Mouse (Mus musculus): ENCODE data around the gene Mpo. TPM values are rescaled to one million over a fixed set of nuclear protein-coding genes. Genes with fewer than 3 reads are reported as not detected.

The Mpo gene
- polyA plus RNA-seq, 1 experiment, result not detected

DNA sequence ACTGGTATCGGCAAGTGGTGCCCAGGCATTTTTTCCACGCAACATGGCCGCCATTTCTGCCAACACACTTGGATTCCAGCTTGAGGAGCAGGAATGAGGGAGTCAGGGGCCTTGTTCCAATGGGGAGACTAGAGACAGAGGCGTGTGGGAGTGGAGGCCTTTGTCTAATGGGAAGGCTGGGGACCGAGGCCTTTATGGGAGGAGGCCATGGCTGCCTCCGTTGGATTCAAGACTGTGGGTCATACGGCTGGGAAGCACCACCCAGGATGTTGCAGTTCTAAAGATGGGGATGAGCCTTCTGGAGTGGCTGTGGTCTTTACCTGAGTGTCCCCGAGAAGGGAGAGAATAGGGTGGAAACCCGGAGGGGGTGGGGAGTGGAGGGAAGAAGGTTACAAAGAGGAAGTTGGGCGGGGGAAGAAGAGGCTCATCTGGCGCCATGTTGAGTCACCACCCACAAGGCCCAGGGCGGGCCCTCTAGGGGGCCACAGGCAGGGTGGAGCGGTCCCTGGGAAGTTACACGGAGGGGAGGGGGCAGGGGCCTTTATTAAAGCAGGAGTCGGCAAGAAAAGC, 37.0 kb upstream of the Mpo start:
- peaks cover 7% of the 10 kb centered on the region; the same call in 1 of the 2 replicates for H3K36me3 ChIP-seq (ENCODE audit: control insufficient read depth, insufficient read depth, low read length, poor library complexity, severe bottlenecking)
- no peaks in the 10 kb centered on the region for H3K9me3 ChIP-seq (replicated peaks; ENCODE audit: control insufficient read depth, insufficient read depth, low read length, poor library complexity, severe bottlenecking)
- peak overlapping the region; percentile 75 for H3K4me3 ChIP-seq (ENCODE audit: low read depth, low read length)
- peak overlapping the region; percentile 78 for H3K9ac ChIP-seq (ENCODE audit: low read depth, poor library complexity, severe bottlenecking)
- TF ChIP-seq EP300 (IDR thresholded peaks at IDR 0.05; ENCODE audit: insufficient read depth, low read depth, low read length) (no peak), CTCF (IDR thresholded peaks at IDR 0.05; ENCODE audit: low read depth, low read length) (no peak), POLR2A (IDR thresholded peaks at IDR 0.05; ENCODE audit: insufficient read depth, low read length) (no peak)
- H3K27me3 ChIP-seq (ENCODE audit: control insufficient read depth, insufficient read depth, low read length, poor library complexity, severe bottlenecking), result no peaks in the 10 kb centered on the region
- H3K27ac ChIP-seq (ENCODE audit: insufficient read depth, low read length), result peak overlapping the region; percentile 73
- peaks cover 3% of the 10 kb centered on the region for H3K4me1 ChIP-seq (ENCODE audit: control insufficient read depth, insufficient read depth, low read length)

DNA sequence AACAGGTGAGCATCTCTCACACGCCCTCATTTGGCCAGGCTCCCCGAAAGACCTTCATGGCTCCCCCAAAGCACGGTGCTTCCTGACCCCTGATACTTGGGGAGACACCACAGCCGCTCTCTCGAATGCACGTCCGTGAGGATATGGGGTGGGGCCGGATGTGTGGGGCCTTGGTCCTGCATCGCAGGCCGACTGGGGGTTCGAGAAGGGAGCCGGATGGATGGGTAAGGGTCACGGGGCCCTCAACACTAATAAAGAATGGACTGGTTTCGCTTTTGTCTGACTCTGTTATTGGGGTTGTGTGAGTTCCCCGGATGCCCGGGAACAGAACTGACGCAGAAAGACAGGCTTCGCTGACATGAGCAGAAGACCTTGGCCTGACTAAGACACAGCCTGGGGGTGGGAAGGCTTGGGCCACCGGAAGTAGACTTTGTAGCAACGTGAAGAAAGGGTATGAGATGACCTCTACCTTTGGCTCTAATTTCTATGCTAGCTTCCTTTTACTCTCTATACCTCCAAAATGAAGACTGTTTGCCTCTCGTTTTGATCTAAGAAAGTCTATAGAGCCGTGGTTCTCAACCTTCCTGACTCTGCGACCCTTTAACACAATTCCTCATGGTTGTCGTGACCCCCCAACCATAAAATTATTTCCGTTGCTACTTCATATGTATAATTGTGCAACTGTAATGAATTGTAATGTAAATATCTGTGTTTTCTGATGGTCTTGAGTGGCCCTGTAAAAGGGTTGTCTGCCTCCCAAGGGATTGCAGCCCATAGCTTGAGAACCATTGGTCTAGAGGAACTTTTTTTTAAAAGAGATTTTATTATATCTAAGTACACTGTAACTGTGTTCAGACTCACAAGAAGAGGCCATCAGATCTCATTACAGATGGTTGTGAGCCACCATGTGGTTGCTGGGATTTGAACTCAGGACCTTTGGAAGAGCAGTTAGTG, 36.1 kb upstream of the Mpo start:
- no peak for TF ChIP-seq CTCF (IDR thresholded peaks at IDR 0.05; ENCODE audit: low read depth, low read length)
- TF ChIP-seq POLR2A (IDR thresholded peaks at IDR 0.05; ENCODE audit: insufficient read depth, low read length), result no peak
- TF ChIP-seq EP300 (IDR thresholded peaks at IDR 0.05; ENCODE audit: insufficient read depth, low read depth, low read length), result no peak

DNA sequence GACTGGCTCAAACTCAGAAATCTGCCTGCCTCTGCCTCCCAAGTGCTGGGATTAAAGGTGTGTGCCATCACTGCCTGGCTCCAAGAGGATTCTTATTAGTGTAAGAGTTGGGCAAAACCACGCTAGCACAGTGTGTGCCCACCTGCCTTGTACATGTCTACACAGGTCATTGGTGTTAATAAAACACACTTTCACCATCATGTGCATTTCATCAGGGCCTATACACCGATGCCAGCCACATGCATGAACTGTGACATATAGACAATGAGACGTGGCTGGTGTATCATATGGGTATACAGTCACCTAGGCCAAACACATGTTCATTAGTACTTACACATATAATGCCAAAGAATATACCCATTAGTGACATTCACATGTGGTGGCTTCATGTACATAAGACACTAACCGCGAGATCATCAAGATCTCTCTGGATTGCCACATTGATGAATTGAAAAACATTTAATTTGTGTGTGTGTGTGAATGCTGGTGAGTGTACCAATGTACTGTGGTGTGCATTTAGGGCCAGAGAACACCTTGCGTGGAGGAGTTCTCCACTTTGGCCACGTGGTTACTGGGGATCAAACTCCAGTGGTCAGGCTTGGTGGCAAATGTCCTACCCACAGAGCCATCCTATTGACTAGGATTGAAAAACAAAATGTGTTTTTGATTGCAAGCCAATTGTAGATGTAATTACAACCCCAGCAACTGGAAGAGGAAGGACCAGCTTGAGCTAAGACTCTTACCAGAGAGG, 35.0 kb upstream of the Mpo start:
- no peak for TF ChIP-seq CTCF (IDR thresholded peaks at IDR 0.05; ENCODE audit: low read depth, low read length)
- no peak for TF ChIP-seq EP300 (IDR thresholded peaks at IDR 0.05; ENCODE audit: insufficient read depth, low read depth, low read length)
- TF ChIP-seq POLR2A (IDR thresholded peaks at IDR 0.05; ENCODE audit: insufficient read depth, low read length), result no peak
- Histone ChIP-seq H3K4me3 (ENCODE audit: low read depth, low read length) (no peak overlapping the region), H3K36me3 (ENCODE audit: control insufficient read depth, insufficient read depth, low read length, poor library complexity, severe bottlenecking) (peaks cover 7% of the 10 kb centered on the region; the same call in 1 of the 2 replicates), H3K9ac (ENCODE audit: low read depth, poor library complexity, severe bottlenecking) (no peak overlapping the region), H3K27ac (ENCODE audit: insufficient read depth, low read length) (no peak overlapping the region), H3K4me1 (ENCODE audit: control insufficient read depth, insufficient read depth, low read length) (peaks cover 3% of the 10 kb centered on the region), H3K27me3 (ENCODE audit: control insufficient read depth, insufficient read depth, low read length, poor library complexity, severe bottlenecking) (no peaks in the 10 kb centered on the region), H3K9me3 (replicated peaks; ENCODE audit: control insufficient read depth, insufficient read depth, low read length, poor library complexity, severe bottlenecking) (no peaks in the 10 kb centered on the region)

More for the DNA sequence above, 36.1 kb upstream of the Mpo start:
- Histone ChIP-seq H3K9me3 (replicated peaks; ENCODE audit: control insufficient read depth, insufficient read depth, low read length, poor library complexity, severe bottlenecking) (no peaks in the 10 kb centered on the region), H3K27ac (ENCODE audit: insufficient read depth, low read length) (peak overlapping the region; percentile 73), H3K4me3 (ENCODE audit: low read depth, low read length) (peak overlapping the region; percentile 75), H3K27me3 (ENCODE audit: control insufficient read depth, insufficient read depth, low read length, poor library complexity, severe bottlenecking) (no peaks in the 10 kb centered on the region), H3K4me1 (ENCODE audit: control insufficient read depth, insufficient read depth, low read length) (peaks cover 3% of the 10 kb centered on the region), H3K9ac (ENCODE audit: low read depth, poor library complexity, severe bottlenecking) (peak overlapping the region; percentile 78), H3K36me3 (ENCODE audit: control insufficient read depth, insufficient read depth, low read length, poor library complexity, severe bottlenecking) (peaks cover 7% of the 10 kb centered on the region; the same call in 1 of the 2 replicates)

DNA sequence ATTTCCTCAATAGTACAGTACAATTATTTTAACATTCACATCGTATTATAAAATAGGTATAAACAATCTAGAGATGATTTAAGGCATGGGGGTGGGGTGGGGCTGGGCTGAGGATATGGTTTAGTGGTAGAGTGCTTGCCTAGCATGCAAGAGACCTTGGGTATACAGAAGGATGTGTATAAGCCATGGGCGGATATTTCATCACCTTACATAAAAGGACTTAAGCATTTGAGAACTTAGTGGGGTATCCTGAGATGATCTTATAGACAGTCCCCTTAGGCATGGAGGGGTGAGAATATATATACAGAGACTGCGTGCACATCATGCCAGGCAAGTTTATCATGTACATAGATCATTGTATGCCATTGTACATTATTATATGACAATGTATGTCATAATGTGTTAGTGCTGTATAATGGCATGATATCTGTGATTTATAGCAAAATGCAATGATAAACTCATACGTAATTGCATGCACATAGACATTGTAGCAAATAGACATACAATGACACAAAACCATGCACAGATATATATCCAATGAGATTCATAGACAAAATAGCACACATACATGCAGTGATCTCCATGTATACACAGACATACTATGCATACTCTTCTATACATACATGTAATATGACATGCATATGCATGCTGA, 34.3 kb upstream of the Mpo start:
- no peaks in the 10 kb centered on the region for H3K9me3 ChIP-seq (replicated peaks; ENCODE audit: control insufficient read depth, insufficient read depth, low read length, poor library complexity, severe bottlenecking)
- H3K9ac ChIP-seq (ENCODE audit: low read depth, poor library complexity, severe bottlenecking), result no peak overlapping the region
- TF ChIP-seq POLR2A (IDR thresholded peaks at IDR 0.05; ENCODE audit: insufficient read depth, low read length), result no peak
- TF ChIP-seq EP300 (IDR thresholded peaks at IDR 0.05; ENCODE audit: insufficient read depth, low read depth, low read length), result no peak
- no peak for TF ChIP-seq CTCF (IDR thresholded peaks at IDR 0.05; ENCODE audit: low read depth, low read length)
- H3K4me1 ChIP-seq (ENCODE audit: control insufficient read depth, insufficient read depth, low read length), result peaks cover 3% of the 10 kb centered on the region
- no peaks in the 10 kb centered on the region for H3K27me3 ChIP-seq (ENCODE audit: control insufficient read depth, insufficient read depth, low read length, poor library complexity, severe bottlenecking)
- no peak overlapping the region for H3K27ac ChIP-seq (ENCODE audit: insufficient read depth, low read length)
- peaks cover 7% of the 10 kb centered on the region; the same call in 1 of the 2 replicates for H3K36me3 ChIP-seq (ENCODE audit: control insufficient read depth, insufficient read depth, low read length, poor library complexity, severe bottlenecking)
- H3K4me3 ChIP-seq (ENCODE audit: low read depth, low read length), result no peak overlapping the region

GRCm38 (mm10) chr11:87759609-87760005, 33.8 kb upstream of the Mpo start:
- TF ChIP-seq EP300 (IDR thresholded peaks at IDR 0.05; ENCODE audit: insufficient read depth, low read depth, low read length) (no peak), CTCF (IDR thresholded peaks at IDR 0.05; ENCODE audit: low read depth, low read length) (peak; percentile 57)
- H3K4me3 ChIP-seq (ENCODE audit: low read depth, low read length), result no peak overlapping the region
- no peaks in the 10 kb centered on the region for H3K9me3 ChIP-seq (replicated peaks; ENCODE audit: control insufficient read depth, insufficient read depth, low read length, poor library complexity, severe bottlenecking)
- no peak overlapping the region for H3K9ac ChIP-seq (ENCODE audit: low read depth, poor library complexity, severe bottlenecking)
- no peak overlapping the region for H3K27ac ChIP-seq (ENCODE audit: insufficient read depth, low read length)
- peaks cover 4% of the 10 kb centered on the region; the same call in 1 of the 2 replicates for H3K27me3 ChIP-seq (ENCODE audit: control insufficient read depth, insufficient read depth, low read length, poor library complexity, severe bottlenecking)
- peaks cover 7% of the 10 kb centered on the region; the same call in 1 of the 2 replicates for H3K36me3 ChIP-seq (ENCODE audit: control insufficient read depth, insufficient read depth, low read length, poor library complexity, severe bottlenecking)
- peaks cover 3% of the 10 kb centered on the region for H3K4me1 ChIP-seq (ENCODE audit: control insufficient read depth, insufficient read depth, low read length)

All from ES-Bruce4 (cell line).